Mouse (Mus musculus): ENCODE measurements at regions not wholly inside any gene's neighbourhood (a gene's known extent, or its start where the extent isn't known, plus 50 kb on each side); places are given as distances from the start of the nearest gene placed in this dataset.

- 56% methylated on average over 6 of the region's 6 CpGs for WGBS (ENCODE audit: insufficient replicate concordance)
- Histone ChIP-seq H3K9me3 (replicated peaks; ENCODE audit: control insufficient read depth, low read length) (no peaks in the 10 kb centered on the region), H3K36me3 (ENCODE audit: control insufficient read depth, insufficient read depth) (no peaks in the 10 kb centered on the region), H3K27me3 (ENCODE audit: control insufficient read depth, insufficient read depth, low read depth, low read length) (no peaks in the 10 kb centered on the region), H3K9ac (ENCODE audit: low read depth, low read length) (no peak overlapping the region), H3K27ac (ENCODE audit: low read length) (no peak overlapping the region), H3K4me1 (ENCODE audit: control insufficient read depth, low read depth, low read length) (no peaks in the 10 kb centered on the region), H3K4me3 (ENCODE audit: low read depth, low read length) (no peak overlapping the region), H3K4me2 (ENCODE audit: low read depth, low read length) (no peak overlapping the region)
- no peak for ATAC-seq (ENCODE audit: low read depth)
These were observed 349.3 kb downstream of the Zfp619 start for GRCm38 (mm10) chr7:39866674-39867428.

GRCm38 (mm10) chr7:39867451-39867850 is 349.9 kb downstream of the Zfp619 start:
- H3K36me3 ChIP-seq (ENCODE audit: control insufficient read depth, insufficient read depth): no peaks in the 10 kb centered on the region
- no peak overlapping the region for H3K4me2 ChIP-seq (ENCODE audit: low read depth, low read length)
- H3K27me3 ChIP-seq (ENCODE audit: control insufficient read depth, insufficient read depth, low read depth, low read length): no peaks in the 10 kb centered on the region
- H3K4me3 ChIP-seq (ENCODE audit: low read depth, low read length): no peak overlapping the region
- 41% methylated on average over 3 of the region's 3 CpGs for WGBS (ENCODE audit: insufficient replicate concordance)
- no peaks in the 10 kb centered on the region for H3K4me1 ChIP-seq (ENCODE audit: control insufficient read depth, low read depth, low read length)
- no peak for ATAC-seq (ENCODE audit: low read depth)
- H3K9ac ChIP-seq (ENCODE audit: low read depth, low read length): no peak overlapping the region
- H3K27ac ChIP-seq (ENCODE audit: low read length): no peak overlapping the region
- no peaks in the 10 kb centered on the region for H3K9me3 ChIP-seq (replicated peaks; ENCODE audit: control insufficient read depth, low read length)

- Histone ChIP-seq H3K4me1 (ENCODE audit: control insufficient read depth, low read depth, low read length) (no peaks in the 10 kb centered on the region), H3K36me3 (ENCODE audit: control insufficient read depth, insufficient read depth) (no peaks in the 10 kb centered on the region), H3K4me2 (ENCODE audit: low read depth, low read length) (no peak overlapping the region), H3K27me3 (ENCODE audit: control insufficient read depth, insufficient read depth, low read depth, low read length) (no peaks in the 10 kb centered on the region), H3K4me3 (ENCODE audit: low read depth, low read length) (no peak overlapping the region), H3K9me3 (replicated peaks; ENCODE audit: control insufficient read depth, low read length) (no peaks in the 10 kb centered on the region), H3K27ac (ENCODE audit: low read length) (no peak overlapping the region), H3K9ac (ENCODE audit: low read depth, low read length) (no peak overlapping the region)
- no peak for ATAC-seq (ENCODE audit: low read depth)
- WGBS (ENCODE audit: insufficient replicate concordance): 46% methylated on average over 1 of the region's 1 CpGs
These were observed 364.5 kb downstream of the Zfp619 start for GRCm38 (mm10) chr7:39882113-39882512.

- Histone ChIP-seq H3K27ac (ENCODE audit: low read length) (no peak overlapping the region), H3K27me3 (ENCODE audit: control insufficient read depth, insufficient read depth, low read depth, low read length) (no peaks in the 10 kb centered on the region), H3K36me3 (ENCODE audit: control insufficient read depth, insufficient read depth) (no peaks in the 10 kb centered on the region), H3K9me3 (replicated peaks; ENCODE audit: control insufficient read depth, low read length) (no peaks in the 10 kb centered on the region), H3K4me1 (ENCODE audit: control insufficient read depth, low read depth, low read length) (no peaks in the 10 kb centered on the region), H3K9ac (ENCODE audit: low read depth, low read length) (no peak overlapping the region), H3K4me3 (ENCODE audit: low read depth, low read length) (no peak overlapping the region), H3K4me2 (ENCODE audit: low read depth, low read length) (no peak overlapping the region)
- ATAC-seq (ENCODE audit: low read depth): no peak
- WGBS (ENCODE audit: insufficient replicate concordance): 70% methylated on average over 7 of the region's 7 CpGs
These were observed 376.8 kb downstream of the Zfp619 start for GRCm38 (mm10) chr7:39894208-39894896.

GRCm38 (mm10) chr7:39896918-39897317 is 379.4 kb downstream of the Zfp619 start:
- WGBS (ENCODE audit: insufficient replicate concordance): 49% methylated on average over 2 of the region's 2 CpGs

GRCm38 (mm10) chr7:39898268-39898667 is 380.7 kb downstream of the Zfp619 start:
- no peak overlapping the region for H3K9ac ChIP-seq (ENCODE audit: low read depth, low read length)
- no peak overlapping the region for H3K4me3 ChIP-seq (ENCODE audit: low read depth, low read length)
- no peak overlapping the region for H3K4me2 ChIP-seq (ENCODE audit: low read depth, low read length)
- H3K4me1 ChIP-seq (ENCODE audit: control insufficient read depth, low read depth, low read length): no peaks in the 10 kb centered on the region
- H3K27ac ChIP-seq (ENCODE audit: low read length): no peak overlapping the region
- 57% methylated on average over 1 of the region's 1 CpGs for WGBS (ENCODE audit: insufficient replicate concordance)
- H3K36me3 ChIP-seq (ENCODE audit: control insufficient read depth, insufficient read depth): no peaks in the 10 kb centered on the region
- no peaks in the 10 kb centered on the region for H3K27me3 ChIP-seq (ENCODE audit: control insufficient read depth, insufficient read depth, low read depth, low read length)
- no peaks in the 10 kb centered on the region for H3K9me3 ChIP-seq (replicated peaks; ENCODE audit: control insufficient read depth, low read length)
- ATAC-seq (ENCODE audit: low read depth): no peak

More at GRCm38 (mm10) chr7:39896918-39897317, 379.4 kb downstream of the Zfp619 start:
- H3K4me2 ChIP-seq (ENCODE audit: low read depth, low read length): no peak overlapping the region
- no peak overlapping the region for H3K27ac ChIP-seq (ENCODE audit: low read length)
- H3K9ac ChIP-seq (ENCODE audit: low read depth, low read length): no peak overlapping the region
- H3K9me3 ChIP-seq (replicated peaks; ENCODE audit: control insufficient read depth, low read length): no peaks in the 10 kb centered on the region
- no peaks in the 10 kb centered on the region for H3K27me3 ChIP-seq (ENCODE audit: control insufficient read depth, insufficient read depth, low read depth, low read length)
- no peaks in the 10 kb centered on the region for H3K4me1 ChIP-seq (ENCODE audit: control insufficient read depth, low read depth, low read length)
- ATAC-seq (ENCODE audit: low read depth): no peak
- no peak overlapping the region for H3K4me3 ChIP-seq (ENCODE audit: low read depth, low read length)
- no peaks in the 10 kb centered on the region for H3K36me3 ChIP-seq (ENCODE audit: control insufficient read depth, insufficient read depth)

- Histone ChIP-seq H3K27ac (ENCODE audit: low read length) (no peak overlapping the region), H3K36me3 (ENCODE audit: control insufficient read depth, insufficient read depth) (no peaks in the 10 kb centered on the region), H3K27me3 (ENCODE audit: control insufficient read depth, insufficient read depth, low read depth, low read length) (no peaks in the 10 kb centered on the region), H3K4me1 (ENCODE audit: control insufficient read depth, low read depth, low read length) (no peaks in the 10 kb centered on the region), H3K9me3 (replicated peaks; ENCODE audit: control insufficient read depth, low read length) (no peaks in the 10 kb centered on the region), H3K4me3 (ENCODE audit: low read depth, low read length) (no peak overlapping the region), H3K9ac (ENCODE audit: low read depth, low read length) (no peak overlapping the region), H3K4me2 (ENCODE audit: low read depth, low read length) (no peak overlapping the region)
- WGBS (ENCODE audit: insufficient replicate concordance): 39% methylated on average over 1 of the region's 1 CpGs
- peak; percentile 45; the same call in 1 of the 2 replicates for ATAC-seq (ENCODE audit: low read depth)
These were observed 416.4 kb downstream of the Zfp619 start for GRCm38 (mm10) chr7:39933946-39934345.

- Histone ChIP-seq H3K4me1 (ENCODE audit: control insufficient read depth, low read depth, low read length) (no peaks in the 10 kb centered on the region), H3K9ac (ENCODE audit: low read depth, low read length) (no peak overlapping the region), H3K36me3 (ENCODE audit: control insufficient read depth, insufficient read depth) (no peaks in the 10 kb centered on the region), H3K27ac (ENCODE audit: low read length) (no peak overlapping the region), H3K9me3 (replicated peaks; ENCODE audit: control insufficient read depth, low read length) (no peaks in the 10 kb centered on the region), H3K27me3 (ENCODE audit: control insufficient read depth, insufficient read depth, low read depth, low read length) (no peaks in the 10 kb centered on the region), H3K4me3 (ENCODE audit: low read depth, low read length) (no peak overlapping the region), H3K4me2 (ENCODE audit: low read depth, low read length) (no peak overlapping the region)
- ATAC-seq (ENCODE audit: low read depth): no peak
- 65% methylated on average over 4 of the region's 4 CpGs for WGBS (ENCODE audit: insufficient replicate concordance)
These were observed 419.7 kb downstream of the Zfp619 start for GRCm38 (mm10) chr7:39937262-39937661.

GRCm38 (mm10) chr7:39942262-39942900 is 424.8 kb downstream of the Zfp619 start:
- no peaks in the 10 kb centered on the region for H3K9me3 ChIP-seq (replicated peaks; ENCODE audit: control insufficient read depth, low read length)
- no peak overlapping the region for H3K4me3 ChIP-seq (ENCODE audit: low read depth, low read length)
- no peak overlapping the region for H3K4me2 ChIP-seq (ENCODE audit: low read depth, low read length)
- no peak overlapping the region for H3K9ac ChIP-seq (ENCODE audit: low read depth, low read length)
- ATAC-seq (ENCODE audit: low read depth): no peak
- no peak overlapping the region for H3K27ac ChIP-seq (ENCODE audit: low read length)
- H3K4me1 ChIP-seq (ENCODE audit: control insufficient read depth, low read depth, low read length): no peaks in the 10 kb centered on the region
- WGBS (ENCODE audit: insufficient replicate concordance): 39% methylated on average over 1 of the region's 1 CpGs
- no peaks in the 10 kb centered on the region for H3K27me3 ChIP-seq (ENCODE audit: control insufficient read depth, insufficient read depth, low read depth, low read length)
- no peaks in the 10 kb centered on the region for H3K36me3 ChIP-seq (ENCODE audit: control insufficient read depth, insufficient read depth)
